Mouse (Mus musculus): ENCODE results near the gene Hsf5. TPM values are rescaled to one million over a fixed set of nuclear protein-coding genes. Genes with fewer than 3 reads are reported as not detected.

Hsf5 gene
- total RNA-seq, 2 experiments from 2014 or later: 0.51 to 0.87 TPM

DNA sequence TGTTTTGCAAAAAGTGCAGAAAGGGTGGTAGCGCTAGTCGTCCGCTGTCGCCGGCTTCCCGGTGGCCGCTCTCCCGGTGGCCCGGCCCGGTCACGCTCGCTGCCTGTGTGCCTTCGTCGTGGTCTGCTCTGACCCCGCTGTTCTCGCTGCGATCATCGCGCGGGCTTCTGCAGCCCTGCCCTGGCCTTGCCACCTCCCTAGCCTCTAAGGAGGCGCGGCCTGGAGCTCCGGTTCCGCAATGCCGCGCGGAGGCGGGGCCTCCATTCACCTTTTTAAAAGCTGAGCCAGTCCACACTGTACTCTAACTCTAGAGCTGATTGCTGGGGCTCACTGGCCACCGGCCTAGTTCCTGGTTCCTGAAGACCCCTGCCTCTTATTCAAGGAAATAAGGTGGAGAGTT is 22.2 kb downstream of the Hsf5 start:
- peak; percentile 20 to 48 for DNase-seq (ENCODE audit: low spot score in 2 of 2)

DNA sequence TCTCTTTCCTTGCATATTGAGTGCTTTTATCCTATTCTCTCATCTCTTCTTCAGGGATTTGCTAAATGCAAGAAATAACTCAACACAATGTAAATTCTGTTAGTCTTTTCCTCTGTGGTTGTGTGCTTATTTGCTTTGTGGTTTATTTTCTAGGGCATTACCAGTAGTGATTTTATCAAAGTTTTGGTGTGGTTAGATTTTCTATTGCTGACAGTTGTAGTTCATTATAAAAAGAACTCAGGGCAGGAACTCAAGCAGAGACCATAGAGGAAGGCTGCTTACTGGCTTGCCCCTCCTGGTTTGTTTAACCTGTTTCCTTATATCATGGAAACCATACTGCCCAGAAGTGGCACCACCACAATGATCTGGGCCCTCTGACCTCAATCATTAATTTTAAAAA is 25.9 kb downstream of the Hsf5 start:
- DNase-seq (ENCODE audit: low spot score in 2 of 2): no peak

GRCm38 (mm10) chr11:87654693-87655092 is 37.7 kb downstream of the Hsf5 start:
- no peak for DNase-seq (ENCODE audit: low spot score in 2 of 2)

GRCm38 (mm10) chr11:87659216-87659615 is 42.3 kb downstream of the Hsf5 start:
- DNase-seq (ENCODE audit: low spot score in 2 of 2): no peak

DNA sequence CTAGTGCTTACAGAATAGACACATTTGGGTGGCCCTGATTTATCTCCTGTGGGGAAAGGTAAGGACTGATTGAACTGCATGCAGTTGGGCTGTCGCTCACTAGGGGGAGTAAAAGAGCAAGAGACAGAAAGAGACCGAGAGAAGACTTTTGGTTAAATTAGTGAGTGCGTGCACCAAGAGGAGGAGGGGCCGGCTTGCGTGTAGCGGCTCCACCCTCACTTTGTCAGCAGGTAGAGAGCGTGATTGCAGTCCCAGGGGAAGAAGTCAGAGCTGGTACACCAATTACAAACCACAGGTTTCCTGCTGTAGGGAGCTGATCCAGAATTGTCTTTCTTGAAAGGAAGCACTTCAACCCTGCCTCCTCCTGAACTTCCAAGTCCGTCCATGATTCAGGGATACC is 45.4 kb downstream of the Hsf5 start, which contains the start of gene Rnf43:
Rnf43 (plus strand) TSS at position 316 of the 400 bp plus-strand sequence.
- DNase-seq (ENCODE audit: low spot score in 2 of 2): peak; percentile 90

DNA sequence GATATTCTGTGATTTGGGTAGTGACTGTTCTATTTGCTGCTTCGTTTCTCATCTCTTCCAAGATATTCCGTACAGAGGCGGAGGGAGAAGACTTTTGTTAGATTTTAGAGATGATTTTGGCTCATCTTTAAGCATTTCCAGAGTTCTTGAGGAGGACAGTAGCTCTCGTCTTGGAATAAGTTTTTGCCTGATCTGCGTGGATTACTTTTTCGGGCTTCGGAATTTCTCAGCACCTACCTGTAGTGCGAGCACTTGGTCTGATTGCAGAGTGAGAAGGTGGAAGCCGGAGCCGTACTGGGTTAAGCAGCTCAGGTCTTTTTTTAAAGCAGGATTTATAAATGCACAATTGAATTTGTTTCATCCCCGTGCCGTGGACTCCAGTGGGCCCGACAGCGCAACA is 45.9 kb downstream of the Hsf5 start:
- DNase-seq (ENCODE audit: low spot score in 2 of 2): no peak

- no peak for DNase-seq (ENCODE audit: low spot score in 2 of 2)
These were observed 47.0 kb downstream of the Hsf5 start for GRCm38 (mm10) chr11:87663948-87664347.

GRCm38 (mm10) chr11:87664521-87664920 is 47.6 kb downstream of the Hsf5 start:
- no peak for DNase-seq (ENCODE audit: low spot score in 2 of 2)

DNA sequence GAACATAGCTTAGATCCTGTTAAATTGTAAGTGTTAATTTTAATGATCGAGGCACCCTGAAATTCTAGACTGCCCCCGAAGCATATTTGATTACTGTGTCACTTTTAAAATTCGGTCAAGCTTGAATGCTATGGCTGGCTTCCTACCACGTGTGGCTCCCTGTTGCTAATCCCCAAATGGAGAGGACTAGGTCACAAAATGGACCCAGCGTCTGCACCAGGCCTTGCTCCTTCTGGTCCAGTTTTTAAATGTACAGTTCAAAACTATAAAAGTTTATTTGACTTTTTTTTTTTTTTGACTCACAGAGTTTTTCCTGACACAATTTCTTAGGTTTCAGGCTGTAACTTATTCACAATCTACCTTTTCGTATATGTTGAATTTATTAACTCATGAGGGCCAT is 48.3 kb downstream of the Hsf5 start:
- DNase-seq (ENCODE audit: low spot score in 2 of 2): no peak

- DNase-seq (ENCODE audit: low spot score in 2 of 2): no peak
These were observed 48.7 kb downstream of the Hsf5 start for GRCm38 (mm10) chr11:87665658-87666057.

DNA sequence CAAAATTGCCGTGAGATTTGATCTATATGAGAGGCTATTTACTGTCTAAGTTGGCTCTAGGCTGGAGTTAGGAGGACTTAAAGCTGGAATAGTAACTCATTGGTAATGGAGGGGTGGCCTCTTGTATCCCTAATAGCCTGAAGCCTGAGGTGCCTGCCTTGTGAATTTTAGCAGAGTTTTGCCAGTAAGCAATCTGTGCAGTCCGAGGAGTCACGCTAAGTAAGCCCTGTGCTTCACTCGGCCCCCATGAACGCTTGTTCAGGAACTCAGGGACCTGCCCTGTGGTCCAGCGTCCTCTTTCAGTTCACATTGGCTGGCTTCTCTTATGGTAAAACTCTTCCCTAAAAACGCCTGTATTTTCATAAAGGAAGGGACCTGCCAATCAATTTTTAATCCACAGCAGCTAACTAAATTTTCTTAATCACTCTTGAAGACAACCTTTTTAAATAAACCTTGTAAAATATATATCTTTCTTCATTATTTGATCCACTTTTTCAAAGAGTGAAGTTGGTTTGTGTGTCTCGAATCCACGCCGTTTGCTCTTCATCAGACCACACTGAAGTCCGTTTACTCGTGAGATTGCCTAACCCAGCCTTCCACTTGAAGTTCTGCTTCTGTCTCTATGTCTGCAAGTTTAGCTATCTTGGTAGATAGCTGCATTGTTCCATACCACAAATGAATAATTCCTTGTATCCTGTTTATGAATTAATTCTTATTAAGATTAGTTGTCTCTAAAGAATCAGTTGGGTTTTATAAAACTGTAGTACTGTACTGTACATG is 49.5 kb downstream of the Hsf5 start:
- no peak for DNase-seq (ENCODE audit: low spot score in 2 of 2)

GRCm38 (mm10) chr11:87667107-87668090 is 50.4 kb downstream of the Hsf5 start:
- no peak for DNase-seq (ENCODE audit: low spot score in 2 of 2)

DNA sequence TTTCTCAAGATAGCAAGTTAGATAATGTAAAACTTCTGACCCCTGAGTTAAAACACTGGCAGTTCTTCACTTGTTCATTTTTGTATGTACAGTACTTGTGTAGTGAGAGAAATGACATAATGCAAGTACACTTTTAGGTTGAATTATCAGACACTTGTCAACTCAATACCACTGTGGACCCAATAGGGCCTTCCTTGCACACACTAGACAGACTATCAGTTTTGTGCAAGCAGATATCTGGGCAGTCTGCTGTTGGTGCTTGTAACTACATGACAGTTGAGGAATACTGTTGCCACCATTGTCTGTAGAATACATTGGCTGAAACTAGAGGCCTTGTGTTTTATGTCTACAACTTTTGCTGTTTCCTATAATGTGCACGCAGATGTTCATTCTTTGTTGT is 56.3 kb downstream of the Hsf5 start:
- no peak for DNase-seq (ENCODE audit: low spot score in 2 of 2)

GRCm38 (mm10) chr11:87675606-87676005 is 58.6 kb downstream of the Hsf5 start:
- DNase-seq (ENCODE audit: low spot score in 2 of 2): no peak

- no peak for DNase-seq (ENCODE audit: low spot score in 2 of 2)
These were observed 60.8 kb downstream of the Hsf5 start for GRCm38 (mm10) chr11:87677756-87678155.

DNA sequence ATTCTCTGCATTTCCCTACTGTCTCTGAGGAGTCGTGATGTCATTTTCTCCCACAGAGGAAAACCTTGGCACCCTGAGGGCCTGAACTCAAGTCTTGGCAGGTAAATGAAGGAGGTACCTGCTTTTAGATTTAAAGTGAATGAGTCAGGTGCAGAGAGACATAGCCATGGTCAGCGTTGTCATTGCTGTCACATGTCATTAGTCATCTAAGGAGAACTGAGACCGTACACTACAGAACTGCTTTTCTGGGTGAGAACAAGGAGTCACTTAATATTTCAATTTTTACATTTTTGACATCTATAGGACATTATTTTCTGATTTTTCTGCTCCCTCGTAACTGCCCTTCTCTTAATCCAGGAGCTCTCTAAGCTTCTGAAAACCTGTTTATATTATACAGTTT is 61.6 kb downstream of the Hsf5 start:
- no peak for DNase-seq (ENCODE audit: low spot score in 2 of 2)

DNA sequence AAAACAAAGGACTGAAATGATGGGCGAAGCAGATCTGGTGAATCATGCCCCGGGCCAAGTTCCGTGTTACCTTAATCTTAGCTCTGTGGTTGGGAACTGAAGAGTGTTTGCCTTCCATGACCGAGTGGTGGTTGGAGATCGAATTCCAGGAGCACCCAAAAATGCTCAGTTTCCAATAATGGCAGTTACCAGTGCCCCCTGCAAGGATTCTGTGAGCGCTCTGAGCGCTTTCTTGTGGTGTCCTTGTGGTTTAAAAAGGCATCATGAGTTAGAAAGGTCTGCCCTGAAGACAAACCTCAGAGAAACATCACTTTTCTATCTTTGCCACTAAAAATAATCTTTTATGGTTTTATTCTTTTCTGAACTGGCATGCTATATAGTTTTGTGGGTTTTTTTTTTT is 62.0 kb downstream of the Hsf5 start:
- no peak for DNase-seq (ENCODE audit: low spot score in 2 of 2)

GRCm38 (mm10) chr11:87680786-87681185 is 63.8 kb downstream of the Hsf5 start:
- no peak for DNase-seq (ENCODE audit: low spot score in 2 of 2)

DNA sequence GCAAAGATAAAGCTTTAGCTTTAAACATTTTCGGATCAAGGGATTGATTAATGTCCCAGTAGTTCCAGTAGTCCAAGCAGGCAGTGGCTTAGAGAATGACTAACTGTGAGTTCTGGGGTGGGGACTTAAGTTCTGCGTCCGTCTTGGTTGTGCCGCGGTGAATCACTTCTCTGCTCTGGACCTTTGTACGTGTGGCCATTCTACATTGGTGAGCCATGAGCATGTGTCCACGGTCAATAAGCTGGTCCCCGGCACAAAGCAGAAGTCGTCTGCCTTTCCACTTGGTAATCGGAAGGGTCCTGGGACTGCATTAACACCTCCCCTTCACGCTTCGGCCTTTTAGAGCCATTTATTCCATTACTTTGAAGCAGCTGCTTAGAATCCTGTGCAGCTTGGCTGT is 65.1 kb downstream of the Hsf5 start:
- no peak for DNase-seq (ENCODE audit: low spot score in 2 of 2)

- DNase-seq (ENCODE audit: low spot score in 2 of 2): no peak
These were observed 66.0 kb downstream of the Hsf5 start for GRCm38 (mm10) chr11:87682838-87683571.

- no peak for DNase-seq (ENCODE audit: low spot score in 2 of 2)
These were observed 69.4 kb downstream of the Hsf5 start for GRCm38 (mm10) chr11:87686407-87686806.
